Mouse (Mus musculus) urinary bladder, postnatal 0 days (tissue): ENCODE results near the gene Treml4. TPM values are rescaled to one million over a fixed set of nuclear protein-coding genes. Genes with fewer than 3 reads are reported as not detected.

Source experiments
- polyA plus RNA-seq: library from polyadenylated mRNA; unstranded; fragments of >200 nt; fragmentation: Nextera tagmentation; extraction: Ambion mirVana; gene quantifications from 2 replicates; pipeline ENCODE4 v1.2.1, GENCODE M21; 2015

Treml4 gene
- polyA plus RNA-seq: 0.18 TPM in 1 of 2 replicates, not detected in the other

DNA sequence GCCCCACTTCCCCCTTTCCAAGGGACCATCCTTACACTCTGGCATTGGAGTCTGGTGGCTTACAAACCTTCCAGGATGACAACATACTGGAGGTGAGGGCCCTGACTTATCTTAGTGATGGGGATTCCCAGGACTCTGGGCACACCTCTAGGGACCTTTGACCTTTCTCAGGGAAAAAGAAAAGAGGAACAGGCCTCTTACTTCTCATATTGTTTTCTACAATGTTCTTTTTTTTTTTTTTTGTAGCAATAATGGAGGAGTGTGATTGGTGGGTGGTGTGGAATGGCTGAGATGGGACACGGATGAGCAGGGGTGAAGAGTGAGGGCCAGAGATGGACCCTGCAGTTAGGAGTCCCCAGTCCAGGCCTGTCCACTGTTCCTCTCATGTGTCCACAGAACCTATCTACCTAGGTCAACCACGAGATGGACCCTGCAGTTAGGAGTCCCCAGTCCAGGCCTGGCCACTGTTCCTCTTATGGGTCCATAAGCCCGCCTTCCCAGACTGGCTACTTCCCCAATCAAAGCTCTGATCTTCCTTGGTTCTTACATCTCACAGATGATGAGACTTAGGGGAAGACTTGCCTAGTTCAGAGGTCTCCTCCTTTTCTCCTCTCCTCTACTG is at the start of gene Treml4:
Gene Treml4, plus strand, starts transcription at position 555 of the 622 bp plus-strand sequence.

DNA sequence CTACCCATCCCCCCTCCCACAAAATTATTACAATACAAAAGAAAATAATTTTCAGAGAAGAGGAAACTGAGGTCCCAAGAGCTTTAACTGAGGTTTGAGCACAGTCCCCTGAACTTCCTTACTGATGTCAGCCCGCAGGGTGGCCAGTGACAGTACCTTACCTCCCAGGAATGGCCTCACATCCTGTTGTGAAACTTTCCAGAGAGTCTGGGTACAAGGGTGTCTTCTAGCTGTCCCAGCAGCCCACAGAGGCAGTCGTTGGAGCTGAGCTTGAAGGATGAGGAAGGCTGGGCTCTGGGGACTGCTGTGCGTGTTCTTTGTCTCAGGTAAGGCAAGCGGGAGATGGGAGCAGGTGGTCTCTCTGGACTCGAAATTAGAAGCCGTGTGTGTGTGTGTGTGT is 31.6 kb upstream of the Treml4 start, which contains the start of gene Trem1:
Gene Trem1, plus strand, starts transcription at position 251 of the 400 bp plus-strand sequence.

DNA sequence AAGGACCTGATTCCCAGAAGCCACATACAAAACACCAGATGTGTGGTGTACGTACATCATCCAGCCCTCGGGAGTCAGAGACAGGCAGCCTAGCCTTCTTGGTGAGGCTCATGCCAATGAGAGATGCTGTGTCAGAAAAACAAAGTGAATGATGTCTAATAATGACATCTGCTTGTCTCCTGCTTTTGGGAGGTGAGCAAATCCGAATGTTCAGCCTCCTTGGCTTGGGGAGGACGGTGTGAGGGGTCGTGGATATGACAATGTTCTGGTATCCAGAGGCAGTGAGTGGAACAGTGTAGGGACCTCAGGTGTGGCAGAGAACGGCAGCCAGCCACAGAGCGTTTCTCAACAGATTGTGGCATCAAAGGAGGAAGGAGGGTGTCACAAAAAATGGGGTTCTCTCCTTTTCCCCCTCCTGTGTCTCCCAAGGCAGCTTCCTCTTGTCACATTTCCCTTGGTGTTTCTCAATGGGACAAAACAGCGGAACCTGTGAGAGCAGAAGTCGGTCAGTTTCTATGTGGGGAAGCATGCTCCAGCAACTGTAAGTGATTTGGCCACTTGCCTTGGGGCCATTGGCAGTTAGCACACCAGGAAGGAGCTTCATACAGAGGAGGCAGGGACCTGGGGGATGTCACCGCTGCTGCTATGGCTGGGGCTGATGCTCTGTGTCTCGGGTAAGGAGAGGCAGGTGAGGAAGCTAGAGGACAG is 16.7 kb upstream of the Treml4 start, which contains the start of gene Trem3:
Gene Trem3, plus strand, starts transcription at position 557 of the 708 bp plus-strand sequence.

DNA sequence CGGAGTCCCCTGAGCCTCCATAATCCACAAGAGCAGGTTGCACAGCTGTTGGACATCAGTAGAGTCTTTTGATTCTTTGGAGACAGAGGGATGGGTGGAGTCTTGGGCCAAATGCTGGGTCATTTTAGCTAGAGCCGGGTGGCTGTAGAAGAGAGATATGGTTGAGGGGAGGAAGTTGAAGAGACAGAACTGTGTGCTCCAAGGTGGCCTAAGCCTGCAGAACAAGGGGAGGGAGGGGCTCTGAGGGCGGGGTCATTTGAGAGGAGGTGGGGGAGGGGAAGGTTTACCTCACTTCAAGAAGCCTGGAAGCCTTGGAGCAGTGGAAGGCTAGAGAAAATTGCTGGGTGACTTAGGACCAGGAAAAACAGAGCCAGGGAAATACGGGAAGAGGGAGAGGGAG is 35.1 kb downstream of the Treml4 start, which contains the start of gene Treml2:
Gene Treml2, plus strand, starts transcription at position 296 of the 400 bp plus-strand sequence.

DNA sequence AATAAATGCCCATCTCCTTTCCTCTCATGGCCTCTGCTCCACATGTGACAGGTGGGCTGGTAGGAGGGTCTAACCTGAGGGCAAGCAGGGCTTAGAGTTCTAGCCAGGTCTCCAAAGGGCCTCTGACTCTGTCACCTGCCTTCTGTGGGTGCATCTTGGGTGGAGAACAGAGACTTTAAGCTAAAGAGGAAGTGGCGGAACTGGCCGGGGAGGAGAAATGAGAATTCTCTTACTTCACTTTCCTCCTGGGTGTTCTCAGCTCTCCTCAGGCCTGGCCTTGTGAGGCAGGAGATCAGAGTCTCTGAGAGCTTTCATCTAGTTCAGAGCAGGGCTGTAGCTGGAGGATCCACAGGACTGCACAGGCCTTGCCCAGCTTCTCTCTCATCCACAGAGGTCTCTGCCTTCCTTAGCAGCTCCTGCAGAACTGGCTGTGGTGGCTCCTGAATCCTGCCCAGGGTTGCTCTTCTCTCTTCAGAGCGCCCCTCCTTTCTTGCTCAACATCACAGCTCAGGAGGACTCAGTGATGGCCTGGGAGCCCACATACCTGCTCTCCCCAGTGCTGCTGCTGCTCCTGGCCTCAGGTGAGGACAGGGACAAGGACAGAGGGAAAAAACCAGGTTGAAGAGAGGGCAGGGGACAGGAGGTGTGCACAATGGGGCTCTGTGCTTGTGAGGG is 51.9 kb downstream of the Treml4 start, which contains the start of gene B430306N03Rik:
Gene B430306N03Rik, plus strand, starts transcription at position 237 of the 675 bp plus-strand sequence.

Other genes starting within 250 kb of the Treml4 start
- gene 1700122O11Rik, start 226.0 kb upstream of the Treml4 start, polyA plus RNA-seq: not detected in 2 replicates
- not detected in 2 replicates for gene 1700067P10Rik, start 175.0 kb upstream of the Treml4 start, polyA plus RNA-seq
- 0.08 TPM in 1 of 2 replicates, not detected in the other for gene 9830107B12Rik, start 118.0 kb upstream of the Treml4 start, polyA plus RNA-seq
- gene A530064D06Rik, start 97.0 kb upstream of the Treml4 start, polyA plus RNA-seq: 0.48 and 3.5 TPM in 2 replicates
- gene Trem1, start 31.5 kb upstream of the Treml4 start, polyA plus RNA-seq: 0.49 and 6.2 TPM in 2 replicates
- gene Trem3, start 16.5 kb upstream of the Treml4 start, polyA plus RNA-seq: 0.17 and 1.5 TPM in 2 replicates
- 0.06 and 0.10 TPM in 2 replicates for gene Treml2, start 35.2 kb downstream of the Treml4 start, polyA plus RNA-seq
- 0.40 and 1.8 TPM in 2 replicates for gene B430306N03Rik, start 51.8 kb downstream of the Treml4 start, polyA plus RNA-seq
- 4.4 and 8.9 TPM in 2 replicates for gene Trem2, start 82.1 kb downstream of the Treml4 start, polyA plus RNA-seq
- gene Treml1, start 95.6 kb downstream of the Treml4 start, polyA plus RNA-seq: 0.34 and 2.5 TPM in 2 replicates
- 3.5 and 5.3 TPM in 2 replicates for gene Nfya, start 145.6 kb downstream of the Treml4 start, polyA plus RNA-seq
- 31.9 and 33.2 TPM in 2 replicates for gene Oard1, start 145.7 kb downstream of the Treml4 start, polyA plus RNA-seq
- 3.4 and 4.5 TPM in 2 replicates for gene Apobec2, start 168.6 kb downstream of the Treml4 start, polyA plus RNA-seq
- gene Tspo2, start 187.2 kb downstream of the Treml4 start, polyA plus RNA-seq: 0.31 and 2.8 TPM in 2 replicates
- gene Unc5cl, start 190.6 kb downstream of the Treml4 start, polyA plus RNA-seq: 0.07 TPM in 1 of 2 replicates, not detected in the other